Mouse (Mus musculus): ENCODE results near the gene Vsig1.

DNA sequence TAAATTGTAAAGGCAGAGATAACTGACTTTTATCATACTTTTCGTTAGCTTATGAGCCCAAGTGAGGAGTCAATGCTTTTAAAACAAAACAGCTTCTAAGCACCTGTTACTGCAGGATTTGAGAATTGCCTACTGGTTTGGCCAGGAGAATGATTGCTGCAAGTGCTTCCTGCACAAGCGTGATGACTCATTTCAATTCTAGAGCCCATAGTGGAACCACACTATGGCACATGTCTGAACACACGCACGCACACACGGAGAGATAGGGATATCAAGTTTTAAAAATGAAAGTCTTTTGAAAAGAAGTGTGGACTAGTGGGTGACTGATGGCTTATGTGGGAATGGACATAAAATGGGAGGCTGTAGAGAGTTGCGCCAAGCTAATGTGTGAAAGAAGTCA lies 44.6 kb upstream of the Vsig1 start:
- no peak for TF ChIP-seq POLR2A (IDR thresholded peaks at IDR 0.05; ENCODE audit: borderline replicate concordance, insufficient read depth, low read length)
- no peak for TF ChIP-seq CTCF (IDR thresholded peaks at IDR 0.05; ENCODE audit: borderline replicate concordance, insufficient read depth, low read depth, low read length)

Data from cerebellum, adult 2 months (tissue).